Mouse (Mus musculus) macrophage (primary cell): ENCODE results near the gene Lrch1. TPM values are rescaled to one million over a fixed set of nuclear protein-coding genes. Genes with fewer than 3 reads are reported as not detected.
A peak's percentile ranks its signal among the peaks of the same experiment; 100 is the strongest.

Source experiments
- H3K27ac ChIP-seq: fragments of 350-480 bp; formaldehyde crosslinking; 2 replicates; pipeline ENCODE4 v1.9.0; 2021
- H3K36me3 ChIP-seq: fragments of 350-480 bp; formaldehyde crosslinking; 2 replicates; pipeline ENCODE4 v1.9.0; 2021; ENCODE audit errors: inconsistent target
- H3K4me3 ChIP-seq: fragments of 350-480 bp; formaldehyde crosslinking; 2 replicates; pipeline ENCODE4 v1.9.0; 2021; ENCODE audit errors: inconsistent target
- H3K79me2 ChIP-seq: fragments of 350-480 bp; formaldehyde crosslinking; 2 replicates; pipeline ENCODE4 v1.9.0; 2021; ENCODE audit errors: inconsistent target
- WGBS: methylation state at CpG from one replicate; pipeline ENCODE4 v1.1.7; 2026; ENCODE audit warnings: inconsistent platforms; ENCODE audit not compliant: missing documents; 5-methylcytosine and 5-hydroxymethylcytosine counted together
- polyA plus RNA-seq: library from polyadenylated mRNA; stranded (reverse); fragments of 250-400 nt; gene quantifications from 3 replicates; pipeline ENCODE4 v1.2.4, GENCODE M21; 2018; ENCODE audit warnings: inconsistent platforms

Gene Lrch1
- polyA plus RNA-seq, 1 experiment from 2014 or later, result 11.9 TPM

DNA sequence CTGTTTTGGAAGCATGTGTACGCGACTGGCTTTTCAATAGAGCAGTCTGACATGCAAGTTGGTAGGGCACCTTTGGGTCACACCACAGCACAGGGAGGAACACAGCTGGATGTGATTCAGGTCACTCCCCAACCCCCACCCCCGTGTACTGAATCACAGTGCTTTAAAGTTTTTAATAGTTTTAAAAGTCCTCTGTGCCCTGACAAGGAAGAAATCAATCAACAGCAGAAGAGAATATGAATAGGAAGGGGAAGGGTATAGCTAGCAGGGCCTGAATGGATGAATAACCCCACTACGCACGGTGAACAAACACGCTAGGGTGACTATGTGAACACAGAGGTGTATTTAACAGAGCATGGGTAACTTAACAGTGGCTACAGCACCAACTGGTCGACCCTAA is 6.1 kb downstream of the Lrch1 start:
- peaks cover 90% of the 10 kb centered on the region for H3K79me2 ChIP-seq
- WGBS, result 89% methylated on average over 7 of the region's 7 CpGs

GRCm38 (mm10) chr14:74940741-74941140 is 6.9 kb downstream of the Lrch1 start:
- WGBS, result 82% methylated on average over 4 of the region's 4 CpGs
- no peak overlapping the region for H3K27ac ChIP-seq
- peaks cover 89% of the 10 kb centered on the region for H3K79me2 ChIP-seq
- no peak overlapping the region for H3K4me3 ChIP-seq
- no peaks in the 10 kb centered on the region for H3K36me3 ChIP-seq

More for the DNA sequence above, 6.1 kb downstream of the Lrch1 start:
- no peaks in the 10 kb centered on the region for H3K36me3 ChIP-seq
- H3K4me3 ChIP-seq, result no peak overlapping the region
- no peak overlapping the region for H3K27ac ChIP-seq

DNA sequence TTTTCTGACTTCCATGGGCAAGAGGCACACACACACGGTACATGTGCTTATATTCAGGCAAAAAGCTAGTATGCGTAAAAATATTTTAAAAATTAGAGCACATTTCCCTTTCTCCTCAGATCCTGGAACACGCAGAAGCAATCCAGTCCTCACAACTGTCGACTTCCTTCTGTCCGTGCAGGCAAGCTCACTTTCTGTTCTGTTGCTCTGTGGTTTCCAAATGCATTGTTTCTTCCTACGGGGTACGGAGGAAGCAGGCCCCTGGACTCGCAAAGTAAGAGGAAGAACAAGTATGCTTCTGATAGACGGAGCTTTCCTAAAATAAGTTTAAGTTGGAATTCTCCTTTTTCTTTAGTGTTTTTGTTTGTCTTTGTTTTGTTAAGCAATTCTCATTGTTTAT is 8.3 kb downstream of the Lrch1 start:
- no peaks in the 10 kb centered on the region for H3K36me3 ChIP-seq
- H3K4me3 ChIP-seq, result no peak overlapping the region; the same call in 1 of the 2 replicates
- peak overlapping the region; percentile 78 for H3K27ac ChIP-seq
- H3K79me2 ChIP-seq, result peaks cover 89% of the 10 kb centered on the region
- WGBS, result 0% methylated on average over 9 of the region's 9 CpGs

- Histone ChIP-seq H3K27ac (peak overlapping the region; percentile 78), H3K36me3 (no peaks in the 10 kb centered on the region), H3K79me2 (peaks cover 89% of the 10 kb centered on the region), H3K4me3 (no peak overlapping the region; the same call in 1 of the 2 replicates)
- 46% methylated on average over 3 of the region's 3 CpGs for WGBS
Measured at GRCm38 (mm10) chr14:74938896-74939295, 8.8 kb downstream of the Lrch1 start.

GRCm38 (mm10) chr14:74936557-74937261 is 11.0 kb downstream of the Lrch1 start:
- peaks cover 89% of the 10 kb centered on the region for H3K79me2 ChIP-seq
- H3K4me3 ChIP-seq, result no peak overlapping the region
- peak overlapping the region; percentile 40; the same call in 1 of the 2 replicates for H3K27ac ChIP-seq
- no peaks in the 10 kb centered on the region for H3K36me3 ChIP-seq
- 20% methylated on average over 2 of the region's 2 CpGs for WGBS

- 98% methylated on average over 6 of the region's 6 CpGs for WGBS
- Histone ChIP-seq H3K36me3 (no peaks in the 10 kb centered on the region), H3K79me2 (peaks cover 89% of the 10 kb centered on the region), H3K27ac (no peak overlapping the region), H3K4me3 (no peak overlapping the region)
Measured at GRCm38 (mm10) chr14:74935111-74935510, 12.6 kb downstream of the Lrch1 start.

GRCm38 (mm10) chr14:74933960-74934710 is 13.5 kb downstream of the Lrch1 start:
- no peaks in the 10 kb centered on the region for H3K36me3 ChIP-seq
- peaks cover 94% of the 10 kb centered on the region for H3K79me2 ChIP-seq
- no peak overlapping the region for H3K4me3 ChIP-seq
- 88% methylated on average over 14 of the region's 14 CpGs for WGBS
- H3K27ac ChIP-seq, result no peak overlapping the region

DNA sequence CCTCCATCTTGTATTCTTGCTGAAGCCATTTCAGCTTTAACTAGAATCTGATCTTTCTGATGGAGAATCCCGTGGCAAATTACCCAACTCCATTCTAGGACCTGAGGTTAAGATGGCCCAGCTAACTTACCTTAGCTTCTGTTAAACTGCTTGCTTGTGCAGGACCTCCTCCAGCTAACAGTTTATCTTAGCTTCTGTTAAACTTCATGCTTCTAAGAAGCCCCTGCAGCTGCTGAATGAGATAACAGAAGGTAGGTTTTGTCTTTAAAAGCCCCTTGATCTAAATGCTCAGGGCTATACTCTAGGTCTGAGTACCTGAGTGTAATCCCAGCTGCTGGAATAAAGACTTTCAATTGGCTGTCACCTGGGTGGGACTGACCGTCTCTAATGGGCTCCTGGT is 17.9 kb downstream of the Lrch1 start:
- 82% methylated on average over 1 of the region's 2 CpGs for WGBS

DNA sequence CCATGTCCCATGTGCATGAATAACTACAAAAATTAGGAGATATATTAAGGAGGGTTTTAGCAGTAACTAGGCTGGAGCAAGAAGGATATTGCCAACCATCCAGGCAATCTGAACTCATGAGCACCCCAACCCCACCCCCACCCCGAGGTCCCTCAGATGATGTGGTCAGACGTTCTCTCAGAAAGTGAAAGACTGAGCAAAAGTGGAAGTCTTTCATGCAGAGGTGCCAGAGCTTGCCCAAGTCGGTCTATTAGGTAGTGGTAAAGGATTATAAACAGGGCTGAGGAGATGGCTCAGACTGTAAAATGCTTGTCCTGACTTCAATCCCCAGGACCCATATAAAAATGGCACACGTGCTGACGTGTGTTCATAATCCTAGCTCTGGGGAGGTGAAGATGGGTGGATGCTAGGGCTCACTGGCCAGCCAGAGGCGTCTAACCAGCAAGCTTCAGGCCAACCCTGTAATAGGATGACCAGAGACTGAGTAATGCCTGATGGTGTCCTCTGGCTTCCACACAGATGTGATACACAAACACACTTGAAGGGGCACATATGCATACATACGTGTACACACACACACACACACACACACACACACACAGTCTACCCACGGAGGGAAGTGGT is 18.8 kb downstream of the Lrch1 start:
- WGBS, result 29% methylated on average over 7 of the region's 8 CpGs
- no peaks in the 10 kb centered on the region for H3K36me3 ChIP-seq
- H3K4me3 ChIP-seq, result no peak overlapping the region
- H3K27ac ChIP-seq, result no peak overlapping the region
- peaks cover 100% of the 10 kb centered on the region for H3K79me2 ChIP-seq

More for the DNA sequence above, 17.9 kb downstream of the Lrch1 start:
- no peak overlapping the region for H3K4me3 ChIP-seq
- H3K27ac ChIP-seq, result no peak overlapping the region
- H3K79me2 ChIP-seq, result peaks cover 100% of the 10 kb centered on the region
- H3K36me3 ChIP-seq, result no peaks in the 10 kb centered on the region

DNA sequence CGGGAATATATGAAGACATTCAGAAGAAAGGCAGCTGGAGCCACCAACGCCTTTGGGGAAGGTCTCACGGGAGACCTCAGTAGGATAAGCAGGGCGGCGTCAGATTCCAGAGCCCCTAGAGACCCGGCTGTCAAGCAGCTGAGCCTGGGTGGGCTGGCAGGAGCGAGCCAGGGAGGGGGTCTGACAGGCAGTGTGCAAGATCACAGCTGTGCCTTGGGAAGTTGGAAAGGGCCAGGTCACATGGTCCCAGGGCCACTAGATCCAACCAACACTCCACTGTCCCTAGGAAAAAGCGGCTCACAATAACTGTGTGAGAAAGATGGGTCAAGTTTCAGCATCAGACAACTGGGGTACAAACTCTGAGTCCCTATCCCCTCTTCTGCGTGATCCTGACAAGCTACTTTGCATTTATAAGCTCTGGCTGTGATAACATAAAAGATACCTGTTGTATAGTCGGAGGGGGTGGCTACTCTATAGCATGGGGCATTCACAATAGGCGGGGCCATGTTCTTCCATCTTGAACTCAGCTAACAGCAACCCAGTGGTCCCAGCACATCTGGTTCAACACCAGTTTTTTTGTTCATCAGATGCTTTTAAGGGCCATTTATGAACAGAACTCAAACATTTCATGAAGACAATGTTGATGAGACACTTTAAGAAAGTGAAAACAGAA is 20.6 kb downstream of the Lrch1 start:
- Histone ChIP-seq H3K4me3 (no peak overlapping the region), H3K27ac (no peak overlapping the region), H3K36me3 (no peaks in the 10 kb centered on the region), H3K79me2 (peaks cover 100% of the 10 kb centered on the region)
- 94% methylated on average over 11 of the region's 11 CpGs for WGBS

GRCm38 (mm10) chr14:74925951-74926517 is 21.6 kb downstream of the Lrch1 start:
- WGBS, result 95% methylated on average over 9 of the region's 9 CpGs
- H3K27ac ChIP-seq, result no peak overlapping the region
- no peaks in the 10 kb centered on the region for H3K36me3 ChIP-seq
- peaks cover 100% of the 10 kb centered on the region for H3K79me2 ChIP-seq
- no peak overlapping the region for H3K4me3 ChIP-seq

- H3K36me3 ChIP-seq, result no peaks in the 10 kb centered on the region
- 100% methylated on average over 3 of the region's 3 CpGs for WGBS
- no peak overlapping the region for H3K4me3 ChIP-seq
- peaks cover 100% of the 10 kb centered on the region for H3K79me2 ChIP-seq
- H3K27ac ChIP-seq, result no peak overlapping the region
Measured at GRCm38 (mm10) chr14:74924521-74924920, 23.2 kb downstream of the Lrch1 start.

DNA sequence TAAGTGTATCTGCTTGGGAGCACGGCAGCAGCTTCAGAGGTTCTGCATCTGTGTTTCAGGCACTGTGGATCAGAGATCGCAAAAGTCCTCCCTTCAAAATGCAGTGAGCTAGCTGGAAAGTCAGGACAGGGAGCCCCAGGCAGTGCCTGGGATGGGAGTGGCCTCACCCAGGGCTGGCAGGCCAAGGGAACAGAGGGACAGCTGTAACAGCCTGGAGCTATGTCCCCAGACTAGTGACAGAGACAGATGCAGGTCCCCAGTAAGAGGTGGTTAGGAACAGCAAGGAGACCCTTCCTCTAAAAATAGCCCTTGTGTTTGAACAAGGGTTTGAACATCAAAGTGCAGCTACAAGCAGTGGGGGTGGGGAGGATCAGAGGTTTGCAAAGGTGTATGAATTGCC is 23.6 kb downstream of the Lrch1 start:
- 100% methylated on average over 2 of the region's 2 CpGs for WGBS

GRCm38 (mm10) chr14:74922039-74922736 is 25.5 kb downstream of the Lrch1 start:
- Histone ChIP-seq H3K4me3 (no peak overlapping the region), H3K36me3 (no peaks in the 10 kb centered on the region), H3K79me2 (peaks cover 100% of the 10 kb centered on the region), H3K27ac (no peak overlapping the region)
- WGBS, result 65% methylated on average over 12 of the region's 12 CpGs

More for the DNA sequence above, 23.6 kb downstream of the Lrch1 start:
- H3K79me2 ChIP-seq, result peaks cover 100% of the 10 kb centered on the region
- H3K27ac ChIP-seq, result no peak overlapping the region
- no peak overlapping the region for H3K4me3 ChIP-seq
- H3K36me3 ChIP-seq, result no peaks in the 10 kb centered on the region
